Mouse (Mus musculus): ENCODE measurements at regions not wholly inside any gene's neighbourhood (a gene's known extent, or its start where the extent isn't known, plus 50 kb on each side); places are given as distances from the start of the nearest gene placed in this dataset.

- ATAC-seq (ENCODE audit: low FRiP score) = no peak
- H3K4me3 ChIP-seq (ENCODE audit: low read depth, low read length) = no peak overlapping the region
- H3K4me2 ChIP-seq (replicated peaks; ENCODE audit: low read depth, low read length) = no peak overlapping the region
- DNase-seq (ENCODE audit: low spot score) = peak; percentile 36
- no peak overlapping the region for H3K9ac ChIP-seq (ENCODE audit: low read depth, low read length)
- H3K36me3 ChIP-seq (ENCODE audit: control insufficient read depth, insufficient read depth, low read length) = no peaks in the 10 kb centered on the region
- no peaks in the 10 kb centered on the region; the same call in 1 of the 2 replicates for H3K27me3 ChIP-seq (ENCODE audit: control insufficient read depth, insufficient read depth, low read length)
- no peaks in the 10 kb centered on the region; the same call in 1 of the 2 replicates for H3K4me1 ChIP-seq (replicated peaks; ENCODE audit: control insufficient read depth, insufficient read depth, low read length)
- H3K9me3 ChIP-seq (ENCODE audit: control insufficient read depth, low read length) = no peaks in the 10 kb centered on the region
- 42% methylated on average over 7 of the region's 7 CpGs for WGBS
- no peak overlapping the region for H3K27ac ChIP-seq (ENCODE audit: low read depth, low read length)
Measured at GRCm38 (mm10) chr3:52815497-52815896, 201.5 kb downstream of the Cog6 start.

- Histone ChIP-seq H3K4me1 (replicated peaks; ENCODE audit: control insufficient read depth, insufficient read depth, low read length) (no peaks in the 10 kb centered on the region), H3K27ac (ENCODE audit: low read depth, low read length) (no peak overlapping the region), H3K27me3 (ENCODE audit: control insufficient read depth, insufficient read depth, low read length) (no peaks in the 10 kb centered on the region), H3K4me3 (ENCODE audit: low read depth, low read length) (no peak overlapping the region), H3K36me3 (ENCODE audit: control insufficient read depth, insufficient read depth, low read length) (no peaks in the 10 kb centered on the region), H3K9ac (ENCODE audit: low read depth, low read length) (no peak overlapping the region), H3K9me3 (ENCODE audit: control insufficient read depth, low read length) (no peaks in the 10 kb centered on the region), H3K4me2 (replicated peaks; ENCODE audit: low read depth, low read length) (no peak overlapping the region)
- 87% methylated on average over 5 of the region's 5 CpGs for WGBS
- DNase-seq (ENCODE audit: low spot score) = no peak
- no peak for ATAC-seq (ENCODE audit: low FRiP score)
Measured at GRCm38 (mm10) chr3:52802324-52802723, 214.7 kb downstream of the Cog6 start.

DNA sequence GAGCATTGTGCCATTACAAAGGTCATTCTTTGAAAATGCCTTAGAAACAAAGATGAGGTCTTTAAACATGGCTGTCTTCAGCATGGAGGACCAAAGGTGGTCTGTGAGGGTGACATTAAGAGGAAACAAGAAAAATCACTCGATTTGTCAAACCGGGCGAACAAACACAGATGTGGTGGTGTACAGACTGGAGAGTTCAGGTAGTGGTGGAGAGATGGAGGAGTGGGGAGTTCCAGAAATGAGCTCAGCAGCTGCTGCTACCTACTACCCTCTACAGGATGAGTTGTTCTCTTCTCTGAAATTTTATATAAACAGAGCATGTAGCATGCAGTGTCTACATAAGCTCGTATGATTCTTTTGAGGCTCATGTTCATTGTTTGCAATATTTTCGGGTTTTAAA is 215.6 kb downstream of the Cog6 start:
- WGBS = 94% methylated on average over 5 of the region's 5 CpGs
- DNase-seq (ENCODE audit: low spot score) = no peak
- Histone ChIP-seq H3K9me3 (ENCODE audit: control insufficient read depth, low read length) (no peaks in the 10 kb centered on the region), H3K4me3 (ENCODE audit: low read depth, low read length) (no peak overlapping the region), H3K9ac (ENCODE audit: low read depth, low read length) (no peak overlapping the region), H3K36me3 (ENCODE audit: control insufficient read depth, insufficient read depth, low read length) (no peaks in the 10 kb centered on the region), H3K4me1 (replicated peaks; ENCODE audit: control insufficient read depth, insufficient read depth, low read length) (no peaks in the 10 kb centered on the region), H3K27me3 (ENCODE audit: control insufficient read depth, insufficient read depth, low read length) (no peaks in the 10 kb centered on the region), H3K27ac (ENCODE audit: low read depth, low read length) (no peak overlapping the region), H3K4me2 (replicated peaks; ENCODE audit: low read depth, low read length) (no peak overlapping the region)
- ATAC-seq (ENCODE audit: low FRiP score) = no peak

GRCm38 (mm10) chr3:52800673-52801072 is 216.4 kb downstream of the Cog6 start:
- H3K4me2 ChIP-seq (replicated peaks; ENCODE audit: low read depth, low read length) = no peak overlapping the region
- DNase-seq (ENCODE audit: low spot score) = no peak
- no peaks in the 10 kb centered on the region for H3K9me3 ChIP-seq (ENCODE audit: control insufficient read depth, low read length)
- H3K27ac ChIP-seq (ENCODE audit: low read depth, low read length) = no peak overlapping the region
- H3K27me3 ChIP-seq (ENCODE audit: control insufficient read depth, insufficient read depth, low read length) = no peaks in the 10 kb centered on the region
- no peaks in the 10 kb centered on the region for H3K4me1 ChIP-seq (replicated peaks; ENCODE audit: control insufficient read depth, insufficient read depth, low read length)
- no peak overlapping the region for H3K4me3 ChIP-seq (ENCODE audit: low read depth, low read length)
- H3K36me3 ChIP-seq (ENCODE audit: control insufficient read depth, insufficient read depth, low read length) = no peaks in the 10 kb centered on the region
- ATAC-seq (ENCODE audit: low FRiP score) = no peak
- H3K9ac ChIP-seq (ENCODE audit: low read depth, low read length) = no peak overlapping the region
- 85% methylated on average over 3 of the region's 3 CpGs for WGBS

DNA sequence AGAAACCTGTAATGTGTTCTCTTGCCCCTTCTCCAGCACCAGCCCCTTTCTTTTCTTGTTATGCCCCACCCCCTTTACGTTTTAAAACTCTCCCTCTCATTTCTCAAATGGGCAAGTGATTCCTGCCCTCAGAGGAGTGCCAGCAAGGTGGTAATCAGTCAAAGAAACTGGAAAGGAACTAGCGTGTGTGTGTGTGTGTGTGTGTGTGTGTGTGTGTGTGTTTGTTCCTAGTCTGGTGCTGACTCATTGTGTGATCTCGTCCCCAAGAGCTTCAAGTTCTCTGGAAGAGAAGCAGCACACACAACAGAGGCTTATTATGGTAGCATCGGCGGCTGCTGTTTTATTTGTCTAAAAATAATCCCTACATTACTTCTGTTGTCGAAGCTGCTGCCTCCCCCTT is 219.2 kb downstream of the Cog6 start:
- H3K36me3 ChIP-seq (ENCODE audit: control insufficient read depth, insufficient read depth, low read length) = no peaks in the 10 kb centered on the region
- no peak overlapping the region for H3K9ac ChIP-seq (ENCODE audit: low read depth, low read length)
- H3K4me3 ChIP-seq (ENCODE audit: low read depth, low read length) = no peak overlapping the region
- no peaks in the 10 kb centered on the region for H3K4me1 ChIP-seq (replicated peaks; ENCODE audit: control insufficient read depth, insufficient read depth, low read length)
- WGBS = 60% methylated on average over 6 of the region's 6 CpGs
- DNase-seq (ENCODE audit: low spot score) = no peak
- H3K27ac ChIP-seq (ENCODE audit: low read depth, low read length) = no peak overlapping the region
- ATAC-seq (ENCODE audit: low FRiP score) = no peak
- no peaks in the 10 kb centered on the region for H3K27me3 ChIP-seq (ENCODE audit: control insufficient read depth, insufficient read depth, low read length)
- no peak overlapping the region for H3K4me2 ChIP-seq (replicated peaks; ENCODE audit: low read depth, low read length)
- H3K9me3 ChIP-seq (ENCODE audit: control insufficient read depth, low read length) = no peaks in the 10 kb centered on the region

- DNase-seq (ENCODE audit: low spot score) (no peak), ATAC-seq (ENCODE audit: low FRiP score) (no peak)
- Histone ChIP-seq H3K9ac (ENCODE audit: low read depth, low read length) (no peak overlapping the region), H3K4me3 (ENCODE audit: low read depth, low read length) (no peak overlapping the region), H3K36me3 (ENCODE audit: control insufficient read depth, insufficient read depth, low read length) (no peaks in the 10 kb centered on the region), H3K4me1 (replicated peaks; ENCODE audit: control insufficient read depth, insufficient read depth, low read length) (no peaks in the 10 kb centered on the region), H3K27me3 (ENCODE audit: control insufficient read depth, insufficient read depth, low read length) (no peaks in the 10 kb centered on the region), H3K27ac (ENCODE audit: low read depth, low read length) (no peak overlapping the region), H3K4me2 (replicated peaks; ENCODE audit: low read depth, low read length) (no peak overlapping the region), H3K9me3 (ENCODE audit: control insufficient read depth, low read length) (no peaks in the 10 kb centered on the region)
- WGBS = 85% methylated on average over 4 of the region's 4 CpGs
Measured at GRCm38 (mm10) chr3:52797164-52797563, 219.9 kb downstream of the Cog6 start.

GRCm38 (mm10) chr3:52794218-52794617 is 222.8 kb downstream of the Cog6 start:
- Histone ChIP-seq H3K4me1 (replicated peaks; ENCODE audit: control insufficient read depth, insufficient read depth, low read length) (no peaks in the 10 kb centered on the region), H3K9ac (ENCODE audit: low read depth, low read length) (no peak overlapping the region), H3K4me3 (ENCODE audit: low read depth, low read length) (no peak overlapping the region), H3K4me2 (replicated peaks; ENCODE audit: low read depth, low read length) (no peak overlapping the region), H3K9me3 (ENCODE audit: control insufficient read depth, low read length) (no peaks in the 10 kb centered on the region), H3K27ac (ENCODE audit: low read depth, low read length) (no peak overlapping the region), H3K27me3 (ENCODE audit: control insufficient read depth, insufficient read depth, low read length) (no peaks in the 10 kb centered on the region), H3K36me3 (ENCODE audit: control insufficient read depth, insufficient read depth, low read length) (no peaks in the 10 kb centered on the region)
- ATAC-seq (ENCODE audit: low FRiP score) (no peak), DNase-seq (ENCODE audit: low spot score) (no peak)
- WGBS = 89% methylated on average over 3 of the region's 3 CpGs

GRCm38 (mm10) chr3:52792801-52793200 is 224.2 kb downstream of the Cog6 start:
- Histone ChIP-seq H3K4me2 (replicated peaks; ENCODE audit: low read depth, low read length) (no peak overlapping the region), H3K9me3 (ENCODE audit: control insufficient read depth, low read length) (no peaks in the 10 kb centered on the region), H3K36me3 (ENCODE audit: control insufficient read depth, insufficient read depth, low read length) (no peaks in the 10 kb centered on the region), H3K4me1 (replicated peaks; ENCODE audit: control insufficient read depth, insufficient read depth, low read length) (no peaks in the 10 kb centered on the region), H3K9ac (ENCODE audit: low read depth, low read length) (no peak overlapping the region), H3K4me3 (ENCODE audit: low read depth, low read length) (no peak overlapping the region), H3K27me3 (ENCODE audit: control insufficient read depth, insufficient read depth, low read length) (no peaks in the 10 kb centered on the region), H3K27ac (ENCODE audit: low read depth, low read length) (no peak overlapping the region)
- 89% methylated on average over 3 of the region's 3 CpGs for WGBS
- no peak for DNase-seq (ENCODE audit: low spot score)
- ATAC-seq (ENCODE audit: low FRiP score) = no peak

DNA sequence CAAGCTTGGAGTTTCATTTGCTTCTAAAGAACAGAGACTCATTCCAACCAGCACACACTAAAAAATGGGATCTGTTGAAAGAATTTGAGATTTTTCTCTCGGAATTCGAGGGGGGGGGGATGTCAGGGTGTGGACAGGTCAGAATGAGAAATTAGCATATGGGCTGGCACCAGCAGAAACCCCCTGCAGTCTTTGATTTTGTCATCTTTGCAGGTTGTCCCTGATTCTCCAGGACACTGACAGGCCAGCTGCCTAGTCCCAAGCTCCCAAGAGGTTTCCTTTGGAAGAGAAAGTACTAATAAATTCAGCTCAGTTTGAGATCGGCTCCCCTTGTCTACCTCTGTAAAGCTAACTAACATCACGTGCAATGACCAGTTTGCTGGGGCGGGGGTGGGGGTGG is 224.9 kb downstream of the Cog6 start:
- no peak overlapping the region for H3K27ac ChIP-seq (ENCODE audit: low read depth, low read length)
- no peak overlapping the region for H3K9ac ChIP-seq (ENCODE audit: low read depth, low read length)
- H3K9me3 ChIP-seq (ENCODE audit: control insufficient read depth, low read length) = no peaks in the 10 kb centered on the region
- no peak overlapping the region for H3K4me3 ChIP-seq (ENCODE audit: low read depth, low read length)
- ATAC-seq (ENCODE audit: low FRiP score) = no peak
- no peak for DNase-seq (ENCODE audit: low spot score)
- no peaks in the 10 kb centered on the region for H3K27me3 ChIP-seq (ENCODE audit: control insufficient read depth, insufficient read depth, low read length)
- H3K4me2 ChIP-seq (replicated peaks; ENCODE audit: low read depth, low read length) = no peak overlapping the region
- H3K36me3 ChIP-seq (ENCODE audit: control insufficient read depth, insufficient read depth, low read length) = no peaks in the 10 kb centered on the region
- 47% methylated on average over 5 of the region's 5 CpGs for WGBS
- H3K4me1 ChIP-seq (replicated peaks; ENCODE audit: control insufficient read depth, insufficient read depth, low read length) = no peaks in the 10 kb centered on the region

Data from hindbrain, embryonic 11.5 days (tissue).